Mouse (Mus musculus) bone marrow macrophage, adult 2 months (primary cell): ENCODE data around the gene Gsta1.

Experiments used
- CTCF ChIP-seq: IDR thresholded peaks from 2 replicates; pipeline ENCODE4 v1.5.1; 2012; ENCODE audit warnings: low read depth, mild to moderate bottlenecking, low read length, moderate library complexity
- POLR2A ChIP-seq: IDR thresholded peaks from 2 replicates; pipeline ENCODE4 v1.6.1; 2012; ENCODE audit warnings: mild to moderate bottlenecking, low read depth, low read length, borderline replicate concordance

DNA sequence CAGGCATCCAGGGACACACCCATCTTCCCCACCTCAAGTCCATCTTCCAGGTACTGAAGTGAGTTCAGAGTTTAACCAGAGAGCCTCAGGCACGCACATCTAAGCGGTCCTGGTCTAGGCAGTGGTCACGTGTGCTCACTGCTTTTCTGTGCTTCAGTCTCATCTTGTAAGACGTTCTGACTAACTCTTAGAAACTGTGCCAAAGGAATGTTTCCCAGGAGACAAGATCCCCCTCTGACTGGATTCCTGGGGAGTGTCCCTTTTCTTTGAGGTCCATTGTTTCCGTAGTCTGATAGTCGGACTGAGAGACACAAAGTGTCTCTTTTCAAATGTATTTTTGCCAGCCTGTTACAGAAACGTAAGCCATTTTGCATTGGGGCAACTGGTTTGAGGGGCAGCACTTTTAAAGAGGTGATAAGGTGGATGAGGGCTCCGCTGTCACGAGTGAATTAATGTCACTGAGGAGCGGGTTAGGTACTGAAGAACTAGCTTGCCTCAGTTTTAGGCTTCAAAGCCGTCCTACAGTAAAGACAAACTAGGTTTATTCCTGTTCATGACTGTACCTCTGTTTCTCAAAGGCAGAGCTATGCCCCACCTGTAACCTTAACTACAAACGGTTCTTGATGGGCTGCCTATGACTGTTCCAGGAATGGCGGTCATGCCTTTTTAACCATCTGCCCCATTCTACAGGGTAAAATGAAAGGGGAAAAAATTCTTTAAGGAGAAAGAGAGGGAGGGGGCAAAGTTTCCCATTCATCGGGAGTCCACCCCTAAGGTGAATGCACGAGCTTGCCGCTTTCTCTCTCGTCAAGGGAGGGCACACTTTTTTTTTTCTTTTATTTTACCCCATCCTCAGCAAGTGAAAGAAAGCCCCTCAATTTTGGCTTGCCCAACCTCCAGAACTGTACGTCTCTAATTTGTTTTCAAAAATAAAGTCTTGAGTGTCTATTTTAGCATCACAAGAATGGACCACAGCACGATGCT lies 39.5 kb upstream of the Gsta1 start:
- no peak for TF ChIP-seq POLR2A
- TF ChIP-seq CTCF: no peak
